Mouse (Mus musculus): ENCODE results near the gene Rbm5. TPM values are rescaled to one million over a fixed set of nuclear protein-coding genes. Genes with fewer than 3 reads are reported as not detected.

Gene Rbm5
- polyA plus RNA-seq, 1 experiment from 2014 or later: 127 TPM

- Histone ChIP-seq H3K27ac (ENCODE audit: poor library complexity, severe bottlenecking) (0 out of 2 replicates have a peak within 1 kb of the TSS, but pooled peaks have one; percentile 6), H3K4me1 (replicated peaks) (peaks cover 61% of the 10 kb centered on the region), H3K9me3 (replicated peaks) (no peaks in the 10 kb centered on the region), H3K36me3 (no peaks in the 10 kb centered on the region), H3K4me2 (peak within 1 kb of the TSS; percentile 98), H3K4me3 (peak within 1 kb of the TSS; percentile 65), H3K9ac (peak within 1 kb of the TSS; percentile 75), H3K27me3 (replicated peaks) (peaks cover 63% of the 10 kb centered on the region)
- WGBS: 1% methylated on average over 81 of the region's 86 CpGs
- ATAC-seq (ENCODE audit: insufficient number of reproducible peaks, low FRiP score): peak; percentile 84
Measured at GRCm38 (mm10) chr9:107709697-107710483, 60.9 kb downstream of the Rbm5 start, which contains the start of gene Sema3f. Sema3f (minus strand) TSS chr9:107710475.

GRCm38 (mm10) chr9:107709096-107709696 lies 61.6 kb downstream of the Rbm5 start:
- H3K9me3 ChIP-seq (replicated peaks): no peaks in the 10 kb centered on the region
- peaks cover 61% of the 10 kb centered on the region for H3K4me1 ChIP-seq (replicated peaks)
- 0 out of 2 replicates have a peak overlapping the region, but pooled peaks have one; percentile 6 for H3K27ac ChIP-seq (ENCODE audit: poor library complexity, severe bottlenecking)
- H3K36me3 ChIP-seq: no peaks in the 10 kb centered on the region
- H3K27me3 ChIP-seq (replicated peaks): peaks cover 63% of the 10 kb centered on the region
- H3K4me2 ChIP-seq: peak overlapping the region; percentile 98
- no peak; the same call in 1 of the 2 replicates for ATAC-seq (ENCODE audit: insufficient number of reproducible peaks, low FRiP score)
- WGBS: under 1% methylated on average over 55 of the region's 55 CpGs
- H3K9ac ChIP-seq: peak overlapping the region; percentile 75
- H3K4me3 ChIP-seq: peak overlapping the region; percentile 65

DNA sequence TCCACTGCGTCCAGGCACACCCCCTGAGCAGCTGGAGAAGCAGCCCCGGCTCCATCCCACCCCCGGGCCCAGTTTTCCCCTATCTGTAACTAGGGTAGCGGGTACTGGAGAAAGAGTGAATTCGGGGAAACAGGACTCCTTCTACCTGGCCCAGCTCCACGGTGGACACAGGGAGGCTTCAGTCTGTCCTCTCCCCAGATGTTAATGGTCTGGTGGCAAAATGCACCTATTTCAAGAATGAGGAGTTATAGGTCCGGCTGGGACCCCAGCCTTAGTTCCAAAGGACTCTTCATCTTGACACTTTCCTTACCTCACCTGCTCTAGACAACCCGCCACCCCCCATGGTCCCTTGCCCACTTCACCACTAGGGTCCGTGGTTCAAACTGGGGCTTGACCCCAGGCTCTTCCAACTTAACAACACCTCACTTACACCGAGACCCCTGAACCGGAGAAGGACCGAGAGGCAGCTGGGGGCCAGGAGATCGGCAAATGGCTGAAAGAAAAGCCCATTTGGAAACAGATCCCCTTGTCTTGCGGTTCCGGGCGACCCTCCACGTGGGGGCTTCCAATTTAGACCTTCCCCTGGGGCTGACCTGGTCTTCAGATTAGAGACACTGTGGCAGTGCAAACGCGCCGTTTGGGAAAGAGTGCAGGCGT lies 62.2 kb downstream of the Rbm5 start:
- Histone ChIP-seq H3K4me3 (peak overlapping the region; percentile 65), H3K36me3 (no peaks in the 10 kb centered on the region), H3K4me2 (peak overlapping the region; percentile 98), H3K9me3 (replicated peaks) (no peaks in the 10 kb centered on the region), H3K4me1 (replicated peaks) (peaks cover 61% of the 10 kb centered on the region), H3K27ac (ENCODE audit: poor library complexity, severe bottlenecking) (no peak overlapping the region), H3K9ac (peak overlapping the region; percentile 75), H3K27me3 (replicated peaks) (peaks cover 63% of the 10 kb centered on the region)
- no peak for ATAC-seq (ENCODE audit: insufficient number of reproducible peaks, low FRiP score)
- 3% methylated on average over 21 of the region's 21 CpGs for WGBS

- Histone ChIP-seq H3K27ac (ENCODE audit: poor library complexity, severe bottlenecking) (0 out of 2 replicates have a peak overlapping the region, but pooled peaks have one; percentile 10), H3K27me3 (replicated peaks) (peaks cover 63% of the 10 kb centered on the region), H3K9me3 (replicated peaks) (no peaks in the 10 kb centered on the region), H3K4me1 (replicated peaks) (peaks cover 65% of the 10 kb centered on the region), H3K9ac (peak overlapping the region; percentile 75), H3K36me3 (no peaks in the 10 kb centered on the region), H3K4me2 (peak overlapping the region; percentile 98), H3K4me3 (peak overlapping the region; percentile 65)
- 2% methylated on average over 17 of the region's 17 CpGs for WGBS
- peak; percentile 3; the same call in 1 of the 2 replicates for ATAC-seq (ENCODE audit: insufficient number of reproducible peaks, low FRiP score)
Measured at GRCm38 (mm10) chr9:107707701-107708438, 62.9 kb downstream of the Rbm5 start.

GRCm38 (mm10) chr9:107706781-107707211 lies 64.0 kb downstream of the Rbm5 start:
- 3% methylated on average over 14 of the region's 14 CpGs for WGBS
- Histone ChIP-seq H3K4me3 (peak overlapping the region; percentile 65), H3K4me2 (peak overlapping the region; percentile 98), H3K27ac (ENCODE audit: poor library complexity, severe bottlenecking) (no peak overlapping the region), H3K36me3 (no peaks in the 10 kb centered on the region), H3K27me3 (replicated peaks) (peaks cover 61% of the 10 kb centered on the region), H3K9ac (peak overlapping the region; percentile 75; the same call in 1 of the 2 replicates), H3K4me1 (replicated peaks) (peaks cover 76% of the 10 kb centered on the region), H3K9me3 (replicated peaks) (no peaks in the 10 kb centered on the region)
- no peak for ATAC-seq (ENCODE audit: insufficient number of reproducible peaks, low FRiP score)

DNA sequence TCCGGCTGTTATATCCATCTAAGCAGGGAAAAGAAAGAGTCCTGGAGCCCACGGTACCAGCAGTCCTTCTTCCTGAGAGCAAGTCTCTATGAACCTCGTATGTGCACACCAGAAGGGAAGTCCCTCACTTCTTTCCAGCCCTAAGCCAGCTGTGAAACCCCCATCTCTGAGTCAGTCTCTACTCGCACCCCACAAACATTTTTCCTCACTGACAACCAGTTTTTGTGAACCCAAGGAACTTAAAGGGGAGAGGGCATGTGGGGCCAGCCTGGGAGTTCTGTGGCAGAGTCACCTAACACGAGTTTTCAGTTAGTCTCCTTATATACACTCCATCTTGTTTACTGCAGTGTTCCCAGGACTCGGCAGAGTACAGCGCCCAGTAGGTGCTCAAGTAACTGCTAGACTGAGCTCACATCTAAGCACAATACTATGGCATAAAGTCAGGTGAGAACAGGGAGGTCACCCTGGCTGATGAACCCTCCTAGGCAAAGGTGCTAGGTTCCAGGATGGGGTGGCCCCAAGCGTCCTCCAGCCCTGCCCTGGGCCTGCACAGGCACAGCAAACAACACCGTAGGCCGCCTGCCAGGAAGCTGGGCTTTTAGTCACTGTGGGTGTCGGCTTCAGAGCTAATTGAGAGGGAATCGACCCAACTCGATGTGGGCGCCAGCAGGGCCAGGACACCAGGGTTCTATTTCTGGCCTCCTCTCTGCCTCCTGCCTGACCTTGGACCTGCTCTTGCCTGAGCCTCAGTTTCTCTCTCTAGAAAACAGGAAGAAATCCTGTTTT lies 67.3 kb downstream of the Rbm5 start:
- H3K4me3 ChIP-seq: no peak overlapping the region
- no peak overlapping the region for H3K4me2 ChIP-seq
- ATAC-seq (ENCODE audit: insufficient number of reproducible peaks, low FRiP score): no peak
- H3K9ac ChIP-seq: no peak overlapping the region
- peaks cover 33% of the 10 kb centered on the region for H3K27me3 ChIP-seq (replicated peaks)
- peaks cover 86% of the 10 kb centered on the region for H3K4me1 ChIP-seq (replicated peaks)
- no peaks in the 10 kb centered on the region for H3K9me3 ChIP-seq (replicated peaks)
- H3K27ac ChIP-seq (ENCODE audit: poor library complexity, severe bottlenecking): no peak overlapping the region
- no peaks in the 10 kb centered on the region for H3K36me3 ChIP-seq
- 57% methylated on average over 14 of the region's 14 CpGs for WGBS

GRCm38 (mm10) chr9:107702606-107703185 lies 68.1 kb downstream of the Rbm5 start:
- H3K4me1 ChIP-seq (replicated peaks): peaks cover 86% of the 10 kb centered on the region
- no peaks in the 10 kb centered on the region for H3K36me3 ChIP-seq

DNA sequence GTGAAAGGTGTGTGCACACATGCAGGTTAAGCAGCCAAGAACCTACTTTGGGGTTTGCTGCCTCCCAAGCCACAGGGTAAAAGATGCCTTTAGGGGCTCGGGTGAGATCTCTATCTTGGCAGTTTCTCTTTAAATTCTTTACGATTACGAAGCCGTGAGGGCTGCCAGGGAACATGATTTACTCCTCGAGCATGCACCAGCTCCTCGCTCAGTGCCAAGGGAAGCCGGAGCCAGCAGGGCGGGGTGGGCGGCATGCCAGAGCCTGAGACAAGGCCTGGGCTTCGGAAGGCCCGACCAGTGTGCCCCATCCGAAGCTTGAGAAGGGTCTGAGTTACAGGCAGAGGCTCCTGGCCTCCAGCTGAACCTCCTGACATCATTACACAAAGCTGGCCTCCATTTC lies 69.2 kb downstream of the Rbm5 start:
- Histone ChIP-seq H3K9ac (no peak overlapping the region), H3K36me3 (no peaks in the 10 kb centered on the region), H3K27ac (ENCODE audit: poor library complexity, severe bottlenecking) (no peak overlapping the region), H3K4me2 (no peak overlapping the region), H3K4me3 (no peak overlapping the region), H3K4me1 (replicated peaks) (peaks cover 85% of the 10 kb centered on the region), H3K27me3 (replicated peaks) (peaks cover 15% of the 10 kb centered on the region), H3K9me3 (replicated peaks) (no peaks in the 10 kb centered on the region)
- 71% methylated on average over 12 of the region's 12 CpGs for WGBS
- no peak for ATAC-seq (ENCODE audit: insufficient number of reproducible peaks, low FRiP score)

More at GRCm38 (mm10) chr9:107702606-107703185, 68.1 kb downstream of the Rbm5 start:
- H3K9ac ChIP-seq: no peak overlapping the region
- peak overlapping the region; percentile 1; the same call in 1 of the 2 replicates for H3K27ac ChIP-seq (ENCODE audit: poor library complexity, severe bottlenecking)
- peaks cover 26% of the 10 kb centered on the region for H3K27me3 ChIP-seq (replicated peaks)
- H3K4me3 ChIP-seq: no peak overlapping the region
- no peak for ATAC-seq (ENCODE audit: insufficient number of reproducible peaks, low FRiP score)
- no peaks in the 10 kb centered on the region for H3K9me3 ChIP-seq (replicated peaks)
- H3K4me2 ChIP-seq: no peak overlapping the region
- 73% methylated on average over 3 of the region's 3 CpGs for WGBS

GRCm38 (mm10) chr9:107700114-107700571 lies 70.7 kb downstream of the Rbm5 start:
- Histone ChIP-seq H3K27ac (ENCODE audit: poor library complexity, severe bottlenecking) (peak overlapping the region; percentile 57), H3K27me3 (replicated peaks) (peaks cover under 1% of the 10 kb centered on the region), H3K4me1 (replicated peaks) (peaks cover 89% of the 10 kb centered on the region), H3K36me3 (no peaks in the 10 kb centered on the region), H3K4me2 (no peak overlapping the region), H3K9ac (no peak overlapping the region), H3K4me3 (no peak overlapping the region), H3K9me3 (replicated peaks) (no peaks in the 10 kb centered on the region)
- 35% methylated on average over 6 of the region's 6 CpGs for WGBS
- no peak for ATAC-seq (ENCODE audit: insufficient number of reproducible peaks, low FRiP score)
